Mouse (Mus musculus) limb, embryonic 15.5 days (tissue): ENCODE measurements around the gene Mtmr1. TPM values are rescaled to one million over a fixed set of nuclear protein-coding genes. Genes with fewer than 3 reads are reported as not detected.

Experiments used
- ATAC-seq: fragments of 200-750 bp; cut with Nextera tagmentation; 2 replicates; pipeline ENCODE4 v1.8.0; 2017; ENCODE audit warnings: low read depth, moderate TSS enrichment; ENCODE audit not compliant: insufficient number of reproducible peaks, low FRiP score, low TSS enrichment
- H3K27ac ChIP-seq: fragments of 300-500 bp; sonication (generic); 2 replicates; pipeline ENCODE4 v1.5.1; 2015; ENCODE audit warnings: moderate library complexity, mild to moderate bottlenecking, inconsistent platforms
- H3K27me3 ChIP-seq: fragments of 300-500 bp; sonication (generic); 2 replicates; pipeline ENCODE4 v1.6.1; 2015; ENCODE audit warnings: inconsistent platforms
- H3K36me3 ChIP-seq: fragments of 300-500 bp; sonication (generic); 2 replicates; pipeline ENCODE4 v1.6.1; 2015; ENCODE audit warnings: inconsistent platforms
- H3K4me1 ChIP-seq: fragments of 300-500 bp; sonication (generic); 2 replicates; pipeline ENCODE4 v1.6.1; 2015; ENCODE audit warnings: inconsistent platforms
- H3K4me2 ChIP-seq: fragments of 300-500 bp; sonication (generic); 2 replicates; pipeline ENCODE4 v1.6.1; 2015; ENCODE audit warnings: mild to moderate bottlenecking, inconsistent platforms
- H3K4me3 ChIP-seq: fragments of 300-500 bp; sonication (generic); 2 replicates; pipeline ENCODE4 v1.5.1; 2015; ENCODE audit warnings: mild to moderate bottlenecking, inconsistent platforms
- H3K9ac ChIP-seq: fragments of 300-500 bp; sonication (generic); 2 replicates; pipeline ENCODE4 v1.6.1; 2015; ENCODE audit warnings: inconsistent platforms
- H3K9me3 ChIP-seq: fragments of 300-500 bp; sonication (generic); 2 replicates; pipeline ENCODE4 v1.6.1; 2016; ENCODE audit warnings: inconsistent platforms
- WGBS: fragments of 180-500 bp; shearing (Covaris S2); methylation state at CpG from one replicate; pipeline ENCODE4 v1.1.7; 2015; 5-methylcytosine and 5-hydroxymethylcytosine counted together
- polyA plus RNA-seq: library from polyadenylated mRNA; unstranded; fragments of >200 nt; fragmentation: Nextera tagmentation; extraction: Ambion mirVana; gene quantifications from 2 replicates; pipeline ENCODE4 v1.2.1, GENCODE M21; 2015

Mtmr1 gene
- polyA plus RNA-seq, 1 experiment from 2014 or later = 14.8 TPM

- Histone ChIP-seq H3K9ac (no peak overlapping the region), H3K4me2 (no peak overlapping the region), H3K36me3 (no peaks in the 10 kb centered on the region), H3K9me3 (no peaks in the 10 kb centered on the region), H3K27ac (no peak overlapping the region), H3K27me3 (no peaks in the 10 kb centered on the region), H3K4me3 (no peak overlapping the region), H3K4me1 (no peaks in the 10 kb centered on the region)
- 46% methylated on average over 1 of the region's 1 CpGs for WGBS
- no peak for ATAC-seq
Measured at GRCm38 (mm10) chrX:71408386-71408785, 43.8 kb downstream of the Mtmr1 start.

DNA sequence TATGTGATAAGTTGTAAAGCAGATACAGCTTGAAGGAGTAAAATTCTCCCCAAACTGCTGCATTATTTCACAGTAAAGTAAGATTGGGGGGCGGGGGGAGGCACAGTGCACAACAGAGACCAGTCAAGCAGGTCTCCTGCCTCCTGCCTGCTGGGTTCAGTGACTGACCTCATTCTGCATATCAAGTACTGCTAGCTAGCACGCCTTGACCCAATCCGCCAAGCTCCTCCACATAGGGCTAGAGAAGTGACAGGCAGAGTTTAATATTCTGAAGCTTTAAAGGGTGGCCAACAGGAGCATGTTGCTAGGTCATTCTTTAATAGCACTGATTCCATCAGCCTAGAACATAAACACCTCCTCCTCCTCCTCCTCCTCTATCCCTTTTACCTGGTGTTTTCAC is 48.2 kb downstream of the Mtmr1 start:
- no peak for ATAC-seq
- Histone ChIP-seq H3K9ac (no peak overlapping the region), H3K27me3 (no peaks in the 10 kb centered on the region), H3K4me3 (no peak overlapping the region), H3K9me3 (no peaks in the 10 kb centered on the region), H3K27ac (no peak overlapping the region), H3K36me3 (peaks cover 7% of the 10 kb centered on the region; the same call in 1 of the 2 replicates), H3K4me2 (no peak overlapping the region), H3K4me1 (no peaks in the 10 kb centered on the region)
- 70% methylated on average over 3 of the region's 3 CpGs for WGBS

DNA sequence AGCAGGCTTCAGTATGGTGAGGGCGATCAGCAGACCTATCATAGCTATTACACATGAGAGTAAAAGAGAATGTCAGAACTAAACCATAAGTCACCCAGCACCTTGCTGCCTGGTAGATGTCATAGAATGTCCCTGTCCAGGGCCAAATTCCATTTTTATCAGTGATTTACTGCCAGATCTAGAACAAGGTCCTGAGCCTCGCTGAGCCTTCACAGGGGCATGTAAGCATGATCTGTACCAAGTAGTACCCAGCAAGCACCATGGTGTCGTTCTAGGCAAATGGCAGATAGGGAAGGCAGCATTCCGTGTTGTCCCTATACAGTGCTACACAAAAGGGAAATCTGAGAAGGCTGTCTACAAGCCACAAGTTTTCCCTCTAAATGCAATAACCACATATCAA is 49.1 kb downstream of the Mtmr1 start:
- H3K4me1 ChIP-seq = no peaks in the 10 kb centered on the region
- peaks cover 7% of the 10 kb centered on the region; the same call in 1 of the 2 replicates for H3K36me3 ChIP-seq
- no peaks in the 10 kb centered on the region for H3K27me3 ChIP-seq
- no peaks in the 10 kb centered on the region for H3K9me3 ChIP-seq
- H3K4me2 ChIP-seq = no peak overlapping the region
- no peak overlapping the region for H3K9ac ChIP-seq
- 94% methylated on average over 4 of the region's 4 CpGs for WGBS
- no peak for ATAC-seq
- H3K4me3 ChIP-seq = no peak overlapping the region
- H3K27ac ChIP-seq = no peak overlapping the region

DNA sequence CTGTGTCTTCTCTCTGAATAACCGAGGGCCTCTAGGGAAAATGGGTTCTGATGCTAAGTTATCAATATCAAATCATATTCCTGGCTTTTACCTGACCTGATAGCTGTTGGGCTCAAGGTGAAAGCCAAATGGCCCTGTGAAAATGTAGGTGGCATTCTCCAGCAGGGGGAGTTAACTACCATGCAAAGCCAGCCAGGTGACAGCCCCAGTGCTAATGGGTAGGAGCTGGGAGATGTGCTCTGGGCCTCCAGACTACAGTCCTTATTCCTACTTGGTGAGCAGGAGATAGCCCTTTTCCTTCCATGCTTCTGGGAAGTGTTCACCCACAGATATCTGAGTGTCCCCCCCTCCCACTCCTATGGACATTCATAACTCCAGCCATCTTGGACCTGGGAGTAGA is 60.3 kb downstream of the Mtmr1 start:
- H3K36me3 ChIP-seq = no peaks in the 10 kb centered on the region
- no peak for ATAC-seq
- WGBS = 71% methylated on average over 1 of the region's 1 CpGs

GRCm38 (mm10) chrX:71425746-71426519 is 61.4 kb downstream of the Mtmr1 start:
- H3K36me3 ChIP-seq = no peaks in the 10 kb centered on the region
- H3K9me3 ChIP-seq = no peaks in the 10 kb centered on the region
- no peaks in the 10 kb centered on the region for H3K4me1 ChIP-seq
- no peak for ATAC-seq
- H3K9ac ChIP-seq = no peak overlapping the region
- WGBS = 46% methylated on average over 9 of the region's 9 CpGs
- H3K4me3 ChIP-seq = no peak overlapping the region
- no peak overlapping the region for H3K4me2 ChIP-seq
- no peaks in the 10 kb centered on the region for H3K27me3 ChIP-seq
- H3K27ac ChIP-seq = no peak overlapping the region

More for the DNA sequence above, 60.3 kb downstream of the Mtmr1 start:
- Histone ChIP-seq H3K4me2 (no peak overlapping the region), H3K4me1 (no peaks in the 10 kb centered on the region), H3K9ac (no peak overlapping the region), H3K27me3 (no peaks in the 10 kb centered on the region), H3K27ac (no peak overlapping the region), H3K4me3 (no peak overlapping the region), H3K9me3 (no peaks in the 10 kb centered on the region)

DNA sequence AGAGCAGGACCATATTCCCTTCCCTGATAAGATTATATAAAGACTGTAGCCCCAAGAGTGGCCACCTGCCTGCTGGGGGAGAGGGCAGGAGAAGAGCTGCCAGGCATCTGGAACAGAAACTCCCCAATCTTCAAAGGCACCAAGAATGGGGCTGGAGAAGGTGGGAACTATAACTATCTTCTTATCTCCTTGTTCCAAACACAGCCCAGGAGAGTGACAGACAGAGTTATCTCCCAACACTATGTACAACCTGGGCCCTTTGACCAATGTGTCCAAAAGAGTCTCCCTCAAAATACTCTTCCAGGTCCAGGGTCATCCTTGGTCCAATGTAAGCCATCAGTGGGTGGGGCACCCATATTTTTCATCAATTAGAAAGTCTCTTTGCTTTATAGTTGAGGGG is 62.9 kb downstream of the Mtmr1 start:
- no peak overlapping the region for H3K9ac ChIP-seq
- H3K4me3 ChIP-seq = no peak overlapping the region
- no peak for ATAC-seq
- H3K9me3 ChIP-seq = no peaks in the 10 kb centered on the region
- H3K36me3 ChIP-seq = no peaks in the 10 kb centered on the region
- no peaks in the 10 kb centered on the region for H3K4me1 ChIP-seq
- no peak overlapping the region for H3K27ac ChIP-seq
- no peaks in the 10 kb centered on the region for H3K27me3 ChIP-seq
- no peak overlapping the region for H3K4me2 ChIP-seq

DNA sequence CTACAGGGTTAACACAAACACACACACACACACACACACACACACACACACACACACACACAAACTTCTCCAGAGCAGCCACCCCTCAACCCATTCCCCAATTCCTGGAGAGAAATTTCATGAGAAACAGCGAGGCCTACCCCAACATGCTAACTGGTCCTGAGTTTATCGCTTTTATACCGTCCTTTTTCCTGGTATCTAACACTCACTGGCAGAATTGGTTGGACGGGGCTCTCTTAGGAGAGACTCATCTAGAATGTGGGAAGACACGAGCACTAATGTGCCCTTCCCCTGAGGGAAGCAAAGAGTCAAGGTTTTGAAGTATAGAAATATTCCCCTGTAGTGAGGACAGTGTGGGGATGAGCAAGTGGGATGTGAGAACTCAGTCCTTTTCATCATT is 66.3 kb downstream of the Mtmr1 start:
- Histone ChIP-seq H3K27ac (no peak overlapping the region), H3K4me1 (no peaks in the 10 kb centered on the region), H3K4me2 (no peak overlapping the region), H3K4me3 (no peak overlapping the region), H3K27me3 (no peaks in the 10 kb centered on the region), H3K9ac (no peak overlapping the region), H3K9me3 (no peaks in the 10 kb centered on the region), H3K36me3 (no peaks in the 10 kb centered on the region)
- ATAC-seq = no peak
- 84% methylated on average over 5 of the region's 5 CpGs for WGBS

- H3K27ac ChIP-seq = no peak overlapping the region
Measured at GRCm38 (mm10) chrX:71434448-71434847, 69.9 kb downstream of the Mtmr1 start.

GRCm38 (mm10) chrX:71434860-71435259 is 70.3 kb downstream of the Mtmr1 start:
- Histone ChIP-seq H3K27ac (no peak overlapping the region), H3K4me1 (no peaks in the 10 kb centered on the region), H3K27me3 (no peaks in the 10 kb centered on the region), H3K36me3 (no peaks in the 10 kb centered on the region), H3K4me3 (no peak overlapping the region), H3K9ac (no peak overlapping the region), H3K4me2 (no peak overlapping the region), H3K9me3 (no peaks in the 10 kb centered on the region)
- no peak for ATAC-seq
- 86% methylated on average over 8 of the region's 8 CpGs for WGBS

More at GRCm38 (mm10) chrX:71434448-71434847, 69.9 kb downstream of the Mtmr1 start:
- Histone ChIP-seq H3K4me3 (no peak overlapping the region), H3K27me3 (no peaks in the 10 kb centered on the region), H3K9ac (no peak overlapping the region), H3K4me2 (no peak overlapping the region), H3K9me3 (no peaks in the 10 kb centered on the region), H3K4me1 (no peaks in the 10 kb centered on the region), H3K36me3 (no peaks in the 10 kb centered on the region)
- ATAC-seq = no peak
- 88% methylated on average over 1 of the region's 1 CpGs for WGBS

- Histone ChIP-seq H3K36me3 (no peaks in the 10 kb centered on the region), H3K4me2 (no peak overlapping the region), H3K27ac (no peak overlapping the region), H3K9me3 (no peaks in the 10 kb centered on the region), H3K9ac (no peak overlapping the region), H3K27me3 (no peaks in the 10 kb centered on the region), H3K4me1 (no peaks in the 10 kb centered on the region), H3K4me3 (no peak overlapping the region)
- no peak for ATAC-seq
- WGBS = 89% methylated on average over 2 of the region's 2 CpGs
Measured at GRCm38 (mm10) chrX:71435542-71435941, 71.0 kb downstream of the Mtmr1 start.

DNA sequence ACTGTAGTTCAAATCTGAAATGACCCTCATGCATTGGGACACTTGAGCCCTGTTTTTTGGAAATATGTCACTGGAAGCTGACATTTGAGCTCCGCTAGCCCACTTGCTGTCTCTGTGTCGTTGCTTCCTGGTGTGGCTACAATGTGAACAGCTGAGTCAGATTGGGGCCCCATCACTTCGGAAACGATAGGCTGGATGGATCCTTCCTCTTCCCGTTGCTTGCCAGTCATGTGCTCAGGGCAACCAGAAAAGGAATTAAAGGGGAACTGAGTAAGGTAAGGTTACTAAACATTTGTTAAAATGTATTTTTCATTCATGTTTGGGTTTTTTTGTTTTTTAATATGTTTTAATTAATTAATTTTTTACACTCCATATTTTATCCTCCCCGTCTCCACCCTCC is 74.9 kb downstream of the Mtmr1 start:
- WGBS = 91% methylated on average over 6 of the region's 6 CpGs
- Histone ChIP-seq H3K4me1 (no peaks in the 10 kb centered on the region), H3K27me3 (no peaks in the 10 kb centered on the region), H3K9ac (no peak overlapping the region), H3K27ac (no peak overlapping the region), H3K4me3 (no peak overlapping the region), H3K9me3 (no peaks in the 10 kb centered on the region), H3K4me2 (no peak overlapping the region), H3K36me3 (no peaks in the 10 kb centered on the region)
- no peak for ATAC-seq

- no peak for ATAC-seq
- H3K27me3 ChIP-seq = no peaks in the 10 kb centered on the region
- H3K36me3 ChIP-seq = no peaks in the 10 kb centered on the region
- H3K4me2 ChIP-seq = no peak overlapping the region
- no peaks in the 10 kb centered on the region for H3K4me1 ChIP-seq
- H3K4me3 ChIP-seq = no peak overlapping the region
- no peak overlapping the region for H3K27ac ChIP-seq
- no peaks in the 10 kb centered on the region for H3K9me3 ChIP-seq
- H3K9ac ChIP-seq = no peak overlapping the region
- WGBS = 81% methylated on average over 5 of the region's 5 CpGs
Measured at GRCm38 (mm10) chrX:71442916-71443315, 78.4 kb downstream of the Mtmr1 start.
